Mouse (Mus musculus) neural tube, embryonic 10.5 days (tissue): ENCODE data around the gene Zmiz1.

Experiments
- DNase-seq: peaks from one replicate; pipeline ENCODE4 v3.0.0-alpha.2; 2017; ENCODE audit warnings: low spot score; ENCODE audit errors: extremely low spot score

The Zmiz1 gene

DNA sequence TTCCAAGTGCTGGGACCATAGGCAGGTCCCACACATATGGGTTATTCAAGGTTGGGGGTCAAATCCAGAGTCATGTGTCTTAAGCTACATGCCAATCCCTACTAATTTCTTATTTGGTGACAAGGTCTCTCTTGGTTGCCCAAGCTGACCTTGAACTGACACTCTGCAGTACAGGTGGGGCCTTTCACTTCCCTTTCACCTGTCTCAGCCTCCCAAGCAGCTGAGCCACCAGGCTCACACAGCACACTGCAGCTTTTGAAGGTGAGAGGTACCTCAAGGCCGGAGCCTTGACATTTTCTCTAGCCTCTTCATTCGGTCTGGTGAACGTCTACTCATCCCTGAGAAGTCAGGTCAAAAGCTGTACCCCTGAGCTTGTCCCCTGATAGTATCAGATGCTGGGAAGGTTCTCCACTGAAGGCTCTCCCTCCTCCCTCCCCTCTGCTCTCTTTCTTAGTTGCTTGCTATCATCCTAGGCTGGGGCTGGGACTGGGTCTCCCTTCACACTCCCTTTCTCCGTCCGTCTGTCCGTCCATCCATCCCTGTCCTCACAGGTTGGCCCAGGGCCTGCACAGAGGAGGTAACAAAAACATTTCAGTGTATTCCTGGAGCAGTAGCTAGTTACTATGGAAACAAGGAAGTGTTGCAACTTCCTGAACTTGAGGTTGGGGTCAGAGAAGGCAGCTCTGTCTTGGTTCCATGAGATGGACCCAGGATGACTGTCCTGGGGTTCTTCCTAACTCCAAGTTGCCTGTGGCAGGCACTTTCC is 13.3 kb downstream of the Zmiz1 start:
- DNase-seq = no peak

GRCm38 (mm10) chr14:25472981-25473649 is 14.1 kb downstream of the Zmiz1 start:
- DNase-seq = no peak

GRCm38 (mm10) chr14:25474017-25474416 is 15.0 kb downstream of the Zmiz1 start:
- no peak for DNase-seq

DNA sequence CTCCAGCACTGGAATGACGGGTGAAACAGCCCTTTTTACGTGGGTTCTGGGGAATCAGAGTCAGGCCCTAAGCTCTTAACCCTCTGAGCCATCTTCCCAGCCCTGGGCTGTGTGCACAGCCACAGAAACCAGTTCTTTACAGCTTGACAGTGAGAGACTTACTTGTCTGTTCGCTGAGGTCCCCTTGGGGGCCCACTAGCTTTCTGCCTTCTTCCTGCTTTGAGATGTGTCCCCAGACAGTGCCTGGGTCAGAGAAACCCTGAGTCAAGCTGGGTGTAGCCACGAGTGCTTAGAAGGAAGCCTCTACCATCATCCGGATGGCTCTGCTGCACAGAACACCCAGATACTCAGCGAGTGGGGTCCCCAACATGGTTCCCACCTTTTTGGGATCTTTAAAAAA is 15.7 kb downstream of the Zmiz1 start:
- DNase-seq = no peak

DNA sequence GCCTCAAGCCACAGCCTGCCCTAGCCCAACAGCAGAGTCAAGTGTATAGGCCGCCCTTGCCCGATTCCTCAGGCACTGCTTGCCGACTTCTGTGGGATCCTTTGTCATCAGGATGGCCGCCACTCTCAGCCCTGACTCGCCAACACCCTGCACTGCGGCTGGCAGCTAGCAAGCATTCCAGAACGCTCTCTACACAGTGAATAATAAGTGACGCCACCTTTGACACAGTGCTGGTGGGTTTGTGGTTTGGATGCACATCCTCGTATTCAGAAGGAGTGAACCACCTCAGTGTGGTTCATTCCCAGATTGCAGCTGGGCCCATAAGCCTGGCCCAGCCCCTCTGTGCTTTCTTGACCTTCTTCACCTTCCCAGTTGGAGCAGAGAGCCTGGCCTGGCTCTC is 17.1 kb downstream of the Zmiz1 start:
- DNase-seq = no peak

GRCm38 (mm10) chr14:25476453-25476852 is 17.5 kb downstream of the Zmiz1 start:
- DNase-seq = no peak

DNA sequence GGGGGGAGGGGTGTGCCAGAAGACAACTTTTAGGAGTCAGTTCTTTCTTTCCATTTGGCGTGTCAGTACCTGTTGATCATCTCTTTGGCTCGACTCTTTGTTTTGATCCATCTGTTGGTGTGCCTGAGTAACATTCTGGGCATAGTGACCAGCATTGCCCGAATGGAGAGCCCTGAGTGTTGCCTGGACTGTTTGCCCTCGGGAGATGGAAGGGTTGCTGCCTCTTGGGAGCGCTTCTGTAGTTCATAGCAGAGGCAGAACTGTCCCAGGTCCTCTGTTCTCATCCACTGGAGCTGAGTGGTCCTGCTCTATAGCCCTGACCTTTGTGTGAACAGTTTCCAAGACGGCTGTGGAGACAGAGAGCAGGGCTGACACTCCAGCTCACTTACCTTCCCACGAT is 18.3 kb downstream of the Zmiz1 start:
- no peak for DNase-seq

GRCm38 (mm10) chr14:25478257-25478656 is 19.3 kb downstream of the Zmiz1 start:
- DNase-seq = no peak

DNA sequence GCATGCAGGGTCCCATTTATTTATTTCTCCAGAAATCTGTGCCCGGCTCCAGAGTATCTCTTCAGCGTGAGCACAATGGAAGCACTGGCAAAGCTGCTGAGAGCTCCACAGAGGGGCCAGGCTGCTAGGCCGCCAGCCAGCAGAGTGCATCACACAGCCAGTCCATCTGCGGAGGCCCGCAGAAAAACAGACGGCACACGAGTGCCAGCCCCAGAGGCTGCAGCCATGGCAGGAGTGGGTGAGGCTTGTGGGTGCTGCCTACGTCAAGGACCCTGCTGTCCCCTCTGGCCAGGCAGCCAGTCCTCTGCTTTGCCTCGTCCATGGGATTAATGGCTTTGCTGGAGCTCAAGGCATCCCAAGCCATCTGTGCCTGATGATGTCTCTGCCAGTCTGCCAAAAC is 19.8 kb downstream of the Zmiz1 start:
- no peak for DNase-seq

DNA sequence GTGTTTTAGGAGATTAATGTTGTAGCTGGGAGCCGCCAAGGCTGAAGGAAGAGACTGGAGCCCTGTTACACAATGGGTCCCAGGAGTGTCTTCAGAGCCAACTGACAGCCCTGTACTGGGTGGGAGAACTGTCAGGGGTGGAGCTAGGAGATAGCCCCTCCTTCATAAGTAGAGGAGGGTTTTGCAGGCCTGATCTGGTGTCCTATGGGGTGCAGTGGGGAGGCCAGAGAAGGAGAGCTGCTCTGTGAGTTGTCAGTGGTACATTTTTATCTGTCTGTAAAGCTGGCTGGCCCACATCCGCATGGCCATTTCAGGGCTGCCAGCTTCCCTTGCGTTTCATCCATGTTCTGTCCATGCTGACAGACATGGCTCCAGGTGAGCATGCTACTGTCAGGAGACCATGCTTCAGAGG is 20.9 kb downstream of the Zmiz1 start:
- no peak for DNase-seq

GRCm38 (mm10) chr14:25480443-25480842 is 21.5 kb downstream of the Zmiz1 start:
- DNase-seq = no peak

GRCm38 (mm10) chr14:25480916-25481666 is 22.1 kb downstream of the Zmiz1 start:
- no peak for DNase-seq

- DNase-seq = no peak
Measured at GRCm38 (mm10) chr14:25481667-25482331, 22.8 kb downstream of the Zmiz1 start.

- DNase-seq = no peak
Measured at GRCm38 (mm10) chr14:25482404-25482803, 23.4 kb downstream of the Zmiz1 start.

- DNase-seq = no peak
Measured at GRCm38 (mm10) chr14:25483285-25483684, 24.3 kb downstream of the Zmiz1 start.

GRCm38 (mm10) chr14:25484049-25484448 is 25.1 kb downstream of the Zmiz1 start:
- no peak for DNase-seq

DNA sequence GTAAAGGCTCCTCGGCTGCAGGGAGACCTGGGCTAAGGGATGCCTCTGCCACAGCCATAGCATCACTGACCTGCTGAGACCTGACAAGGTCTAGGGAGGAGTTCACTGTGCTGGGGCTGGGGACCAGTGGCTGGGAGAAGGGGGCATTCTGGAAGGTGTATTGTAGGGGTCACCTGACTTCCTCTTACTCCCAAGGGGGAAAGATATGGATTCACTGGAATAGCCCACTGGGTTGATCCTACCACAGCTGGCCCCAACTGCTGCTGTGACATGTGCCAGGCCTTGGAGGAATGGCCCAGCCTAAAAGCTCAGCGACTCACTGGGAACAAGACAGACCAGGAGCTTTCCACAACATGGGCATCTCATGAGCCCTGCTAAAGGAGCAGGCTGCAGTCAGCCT is 27.2 kb downstream of the Zmiz1 start:
- no peak for DNase-seq

- no peak for DNase-seq
Measured at GRCm38 (mm10) chr14:25486742-25487469, 27.9 kb downstream of the Zmiz1 start.

- no peak for DNase-seq
Measured at GRCm38 (mm10) chr14:25487470-25487955, 28.5 kb downstream of the Zmiz1 start.

GRCm38 (mm10) chr14:25488097-25488613 is 29.2 kb downstream of the Zmiz1 start:
- no peak for DNase-seq
